Mouse (Mus musculus) midbrain, embryonic 14.5 days (tissue): ENCODE data around the gene Slc16a13. TPM values are rescaled to one million over a fixed set of nuclear protein-coding genes. Genes with fewer than 3 reads are reported as not detected.

Source experiments
- ATAC-seq: fragments of 200-750 bp; cut with Nextera tagmentation; 2 replicates; pipeline ENCODE4 v1.8.0; 2017; ENCODE audit warnings: moderate number of reproducible peaks, moderate library complexity; ENCODE audit not compliant: low FRiP score, low TSS enrichment
- DNase-seq: peaks from one replicate; pipeline ENCODE4 v3.0.0-alpha.2; 2015
- H3K27ac ChIP-seq: fragments of 300-500 bp; sonication (generic); replicated peaks from 2 replicates; pipeline ENCODE4 v1.5.1; 2014; ENCODE audit warnings: mild to moderate bottlenecking, low read depth, low read length, moderate library complexity
- H3K27me3 ChIP-seq: fragments of 300-500 bp; sonication (generic); 2 replicates; pipeline ENCODE4 v1.6.1; 2014; ENCODE audit warnings: low read length, control low read depth, mixed read lengths; ENCODE audit not compliant: control insufficient read depth, insufficient read depth
- H3K36me3 ChIP-seq: fragments of 300-500 bp; sonication (generic); 2 replicates; pipeline ENCODE4 v1.6.1; 2014; ENCODE audit warnings: low read length, control low read depth; ENCODE audit not compliant: control insufficient read depth, insufficient read depth
- H3K4me1 ChIP-seq: fragments of 300-500 bp; sonication (generic); 2 replicates; pipeline ENCODE4 v1.6.1; 2014; ENCODE audit warnings: mild to moderate bottlenecking, antibody characterized with exemption, low read length, control low read depth; ENCODE audit not compliant: control insufficient read depth, insufficient read depth
- H3K4me2 ChIP-seq: fragments of 300-500 bp; sonication (generic); 2 replicates; pipeline ENCODE4 v1.6.1; 2014; ENCODE audit warnings: mild to moderate bottlenecking, low read length, moderate library complexity
- H3K4me3 ChIP-seq: fragments of 300-500 bp; sonication (generic); replicated peaks from 2 replicates; pipeline ENCODE4 v1.5.1; 2014; ENCODE audit warnings: low read depth, low read length
- H3K9ac ChIP-seq: fragments of 300-500 bp; sonication (generic); replicated peaks from 2 replicates; pipeline ENCODE4 v1.6.1; 2014; ENCODE audit warnings: mild to moderate bottlenecking, low read length, moderate library complexity
- H3K9me3 ChIP-seq: fragments of 300-500 bp; sonication (generic); 2 replicates; pipeline ENCODE4 v1.6.1; 2016; ENCODE audit warnings: low read length, control low read depth, mixed read lengths; ENCODE audit not compliant: control insufficient read depth
- whole genome bisulfite sequencing: fragments of 180-500 bp; shearing (Covaris S2); extraction: QIAGEN DNeasy Blood & Tissue Kit; methylation state at CpG from one replicate; pipeline ENCODE4 v1.1.7; 2014; 5-methylcytosine and 5-hydroxymethylcytosine counted together
- polyA plus RNA-seq: library from polyadenylated mRNA; unstranded; fragments of >200 nt; fragmentation: Nextera tagmentation; extraction: Ambion mirVana; gene quantifications from 2 replicates; pipeline ENCODE4 v1.2.1, GENCODE M21; 2014

Gene Slc16a13
- polyA plus RNA-seq, 1 experiment from 2014 or later, result 10.7 TPM

DNA sequence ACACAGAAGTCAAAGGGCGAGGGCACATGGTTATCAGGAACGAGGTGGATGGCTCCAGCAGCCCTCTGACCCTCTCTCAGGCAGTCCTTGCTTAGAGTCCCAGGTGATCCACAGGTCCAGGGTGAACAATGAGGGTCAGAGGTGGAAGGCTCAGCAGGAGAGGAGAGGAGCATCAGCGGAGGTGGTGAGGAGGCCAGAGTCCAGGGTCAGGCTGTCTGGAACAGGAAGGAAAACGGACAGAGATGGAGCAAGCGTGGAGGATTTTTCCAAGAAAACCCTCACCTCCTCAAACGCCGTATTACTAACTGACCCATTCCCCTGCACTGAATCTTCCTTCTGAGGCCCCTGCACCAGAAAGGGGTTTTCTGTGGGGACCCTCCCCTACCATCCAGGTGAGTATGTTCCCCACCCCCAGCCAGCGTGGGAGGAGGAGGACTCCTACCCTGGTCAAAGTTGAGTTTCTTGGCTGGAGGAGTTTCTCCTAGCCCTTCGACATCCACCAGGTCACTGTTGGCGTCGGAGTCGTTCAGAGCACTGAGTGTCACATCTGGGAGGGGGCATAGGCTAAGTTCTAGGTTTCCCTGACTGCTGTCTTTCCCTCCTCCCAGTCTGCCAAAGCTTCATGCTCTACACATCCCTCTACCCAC, 14.5 kb upstream of the Slc16a13 start:
- Histone ChIP-seq H3K27ac (no peak overlapping the region), H3K27me3 (peaks cover 6% of the 10 kb centered on the region; the same call in 1 of the 2 replicates), H3K4me1 (peaks cover 29% of the 10 kb centered on the region), H3K9ac (no peak overlapping the region), H3K4me2 (no peak overlapping the region), H3K36me3 (peaks cover 18% of the 10 kb centered on the region), H3K4me3 (no peak overlapping the region), H3K9me3 (no peaks in the 10 kb centered on the region)
- 91% methylated on average over 12 of the region's 12 CpGs for WGBS
- no peak for DNase-seq
- ATAC-seq, result no peak

DNA sequence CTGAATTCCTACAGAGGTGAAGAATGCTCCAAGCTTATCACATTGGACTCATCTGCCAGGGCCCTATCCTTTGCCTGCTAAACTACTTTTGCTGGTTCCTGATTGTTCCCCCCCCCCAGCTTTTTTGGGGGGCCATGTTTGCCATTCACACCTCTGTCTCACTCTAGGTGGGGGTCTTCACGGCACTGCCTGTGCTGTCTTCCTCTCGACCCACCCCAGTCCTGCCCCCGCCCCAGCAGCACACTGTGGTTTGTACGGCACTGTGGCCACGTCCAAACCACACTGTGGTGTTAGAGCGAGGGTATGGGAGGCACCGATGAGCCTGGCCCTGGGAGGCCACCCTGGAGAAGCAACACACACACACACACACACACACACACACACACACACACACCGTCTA, 13.6 kb upstream of the Slc16a13 start:
- Histone ChIP-seq H3K4me1 (peaks cover 26% of the 10 kb centered on the region), H3K4me3 (no peak overlapping the region), H3K9me3 (no peaks in the 10 kb centered on the region), H3K36me3 (peaks cover 18% of the 10 kb centered on the region), H3K27me3 (peaks cover 14% of the 10 kb centered on the region), H3K27ac (no peak overlapping the region), H3K9ac (no peak overlapping the region), H3K4me2 (no peak overlapping the region)
- ATAC-seq (no peak), DNase-seq (no peak)
- 85% methylated on average over 8 of the region's 8 CpGs for WGBS

DNA sequence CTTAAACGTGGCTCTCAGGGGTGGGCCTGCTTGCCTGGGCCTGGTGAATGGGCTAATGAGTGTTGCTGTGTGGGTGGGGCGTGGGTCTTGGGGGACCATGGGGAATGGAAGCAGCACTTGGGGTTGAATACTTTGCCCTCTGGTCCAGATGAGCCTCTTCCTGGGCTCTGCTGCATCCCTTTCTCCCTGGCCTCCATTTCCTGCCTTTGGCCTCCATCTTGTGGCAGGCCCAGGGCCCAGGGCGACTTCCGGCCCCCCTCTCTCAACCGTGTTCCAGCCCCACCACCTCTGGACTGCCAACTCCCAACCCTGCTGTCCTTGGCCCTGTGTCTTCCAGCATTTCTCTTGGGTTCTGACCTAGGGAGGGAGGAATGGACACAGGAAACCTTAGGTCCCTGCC, 13.2 kb upstream of the Slc16a13 start:
- DNase-seq (no peak), ATAC-seq (no peak)
- peaks cover 26% of the 10 kb centered on the region for H3K4me1 ChIP-seq
- peaks cover 19% of the 10 kb centered on the region for H3K27me3 ChIP-seq
- H3K9me3 ChIP-seq, result no peaks in the 10 kb centered on the region
- no peak overlapping the region for H3K27ac ChIP-seq
- H3K9ac ChIP-seq, result no peak overlapping the region
- peaks cover 18% of the 10 kb centered on the region for H3K36me3 ChIP-seq
- WGBS, result 54% methylated on average over 5 of the region's 5 CpGs
- no peak overlapping the region for H3K4me2 ChIP-seq
- no peak overlapping the region for H3K4me3 ChIP-seq

DNA sequence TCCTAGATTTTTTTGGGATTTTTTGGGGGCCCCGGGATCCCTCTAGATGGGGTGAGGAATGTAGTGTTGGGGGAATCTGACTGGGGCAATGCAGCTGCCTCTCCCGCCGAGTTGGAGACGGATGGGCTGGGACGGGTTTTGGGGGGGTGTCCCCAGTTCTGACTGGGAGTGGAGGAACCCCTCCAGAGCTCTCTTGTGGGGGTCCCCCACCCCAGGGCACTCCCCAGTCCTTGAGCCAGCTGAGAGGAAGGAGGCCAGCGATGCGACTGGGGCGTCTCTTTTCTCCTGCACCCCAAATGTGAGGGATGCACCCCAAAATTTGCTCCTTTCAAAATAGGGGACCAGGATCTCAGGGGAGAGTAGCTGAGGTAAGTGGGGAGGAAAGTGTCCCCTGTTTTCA, 12.2 kb upstream of the Slc16a13 start:
- Histone ChIP-seq H3K4me1 (peaks cover 22% of the 10 kb centered on the region), H3K36me3 (peaks cover 18% of the 10 kb centered on the region), H3K4me2 (peak overlapping the region; percentile 51), H3K4me3 (peak overlapping the region; percentile 26; the same call in 1 of the 2 replicates), H3K9me3 (no peaks in the 10 kb centered on the region), H3K27me3 (peaks cover 27% of the 10 kb centered on the region), H3K27ac (no peak overlapping the region), H3K9ac (peak overlapping the region; percentile 51)
- no peak for ATAC-seq
- 37% methylated on average over 8 of the region's 8 CpGs for WGBS
- DNase-seq, result no peak

DNA sequence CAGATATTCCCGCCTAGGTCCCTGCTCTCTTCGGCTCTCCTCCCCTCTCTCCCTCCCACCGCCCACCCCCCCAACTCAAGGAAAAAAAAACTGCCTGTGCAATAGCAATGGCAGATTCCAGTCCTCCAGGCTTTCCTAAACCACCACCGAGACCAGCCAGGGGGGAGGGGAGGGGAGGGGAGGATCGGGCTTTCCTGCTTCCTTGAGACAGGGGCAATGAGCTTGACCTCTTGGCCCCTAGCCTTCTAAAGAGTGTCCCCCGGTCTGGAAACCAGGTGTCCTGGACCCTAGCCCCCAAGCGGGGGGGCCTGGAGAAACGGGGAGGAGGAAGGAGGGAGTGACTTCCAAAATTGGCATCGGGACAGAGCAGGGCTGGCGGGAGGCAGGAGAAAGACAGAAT, 11.7 kb upstream of the Slc16a13 start:
- Histone ChIP-seq H3K9me3 (no peaks in the 10 kb centered on the region), H3K27me3 (peaks cover 32% of the 10 kb centered on the region), H3K27ac (no peak overlapping the region), H3K36me3 (peaks cover 18% of the 10 kb centered on the region), H3K4me1 (peaks cover 22% of the 10 kb centered on the region), H3K4me2 (peak overlapping the region; percentile 51), H3K4me3 (peak overlapping the region; percentile 26), H3K9ac (peak overlapping the region; percentile 51)
- 8% methylated on average over 10 of the region's 10 CpGs for WGBS
- ATAC-seq (no peak), DNase-seq (peak; percentile 46)

DNA sequence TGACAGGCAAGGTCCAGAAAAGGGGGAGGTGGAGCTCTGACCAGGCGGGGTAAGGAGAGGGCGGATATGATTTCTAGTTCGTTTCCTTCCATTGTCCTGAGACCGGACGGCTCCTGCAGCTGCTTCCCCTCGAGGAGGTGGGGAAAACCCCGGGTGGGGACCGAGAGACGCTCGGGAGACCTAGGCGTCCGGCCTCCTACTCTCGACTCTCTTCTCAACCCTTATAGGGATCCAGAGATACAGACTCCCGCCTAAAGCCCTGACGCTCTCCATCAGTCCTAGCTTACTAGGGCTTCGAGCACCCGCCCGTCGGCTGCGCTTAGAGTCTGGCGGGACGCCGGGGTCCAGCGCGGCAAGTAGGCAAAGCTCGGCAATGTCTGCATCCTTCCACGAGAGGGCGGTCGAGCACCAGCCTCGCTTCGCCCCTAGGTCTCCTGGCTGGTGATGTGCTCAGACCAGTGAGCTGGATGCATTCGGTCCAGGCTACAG, 9.4 kb upstream of the Slc16a13 start:
- under 1% methylated on average over 32 of the region's 32 CpGs for WGBS
- Histone ChIP-seq H3K36me3 (peaks cover 9% of the 10 kb centered on the region), H3K4me1 (peaks cover 10% of the 10 kb centered on the region; the same call in 1 of the 2 replicates), H3K9me3 (no peaks in the 10 kb centered on the region), H3K9ac (no peak overlapping the region), H3K4me3 (no peak overlapping the region), H3K27me3 (peaks cover 52% of the 10 kb centered on the region), H3K4me2 (peak overlapping the region; percentile 42), H3K27ac (no peak overlapping the region)
- ATAC-seq, result no peak
- DNase-seq, result peak; percentile 90

DNA sequence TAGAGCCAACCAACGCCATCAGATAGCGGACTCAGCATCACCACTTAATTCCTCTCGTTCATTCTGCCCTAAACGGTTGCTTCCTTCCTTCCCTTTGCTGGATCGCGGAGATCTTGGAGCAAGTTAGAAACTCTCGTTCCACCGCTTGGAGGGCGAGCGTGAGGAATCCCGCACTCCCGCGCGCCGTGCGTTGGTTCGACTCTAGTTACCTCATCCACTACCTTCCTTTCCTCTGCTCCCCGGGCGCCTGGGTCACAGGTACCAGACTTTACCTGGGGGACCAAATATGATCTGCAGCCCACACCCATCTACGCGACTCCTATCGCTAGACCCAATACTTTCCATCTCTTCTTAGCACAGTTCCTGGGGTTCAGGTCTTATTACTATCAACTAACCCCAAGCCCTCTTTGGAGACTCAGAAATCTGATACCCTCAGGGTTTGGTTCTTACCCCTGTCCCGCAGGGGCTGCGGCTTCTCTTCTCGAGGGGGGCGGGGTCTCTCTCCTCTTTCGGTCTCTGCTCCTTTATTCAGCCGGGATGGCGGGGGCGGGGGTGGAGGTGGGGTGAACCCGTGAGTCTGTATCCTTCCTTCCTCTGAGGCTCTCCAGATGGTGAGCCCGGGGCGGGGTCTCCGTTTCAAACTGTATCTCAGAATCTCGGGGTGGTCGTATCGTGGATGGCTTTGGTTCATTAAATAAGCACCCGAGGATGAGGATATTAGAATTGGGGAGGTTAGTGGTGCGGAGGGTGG, 8.6 kb upstream of the Slc16a13 start, which contains the start of gene Bcl6b:
Bcl6b (minus strand) TSS at position 539 of the 751 bp plus-strand sequence.
- WGBS, result 2% methylated on average over 39 of the region's 39 CpGs
- Histone ChIP-seq H3K9me3 (no peaks in the 10 kb centered on the region), H3K36me3 (peaks cover under 1% of the 10 kb centered on the region), H3K27ac (no peak within 1 kb of the TSS), H3K4me2 (peak within 1 kb of the TSS; percentile 49), H3K9ac (no peak within 1 kb of the TSS; the same call in 1 of the 2 replicates), H3K27me3 (peaks cover 56% of the 10 kb centered on the region), H3K4me1 (peaks cover 10% of the 10 kb centered on the region; the same call in 1 of the 2 replicates), H3K4me3 (peak within 1 kb of the TSS; percentile 24)
- peak; percentile 38 for DNase-seq
- no peak for ATAC-seq

DNA sequence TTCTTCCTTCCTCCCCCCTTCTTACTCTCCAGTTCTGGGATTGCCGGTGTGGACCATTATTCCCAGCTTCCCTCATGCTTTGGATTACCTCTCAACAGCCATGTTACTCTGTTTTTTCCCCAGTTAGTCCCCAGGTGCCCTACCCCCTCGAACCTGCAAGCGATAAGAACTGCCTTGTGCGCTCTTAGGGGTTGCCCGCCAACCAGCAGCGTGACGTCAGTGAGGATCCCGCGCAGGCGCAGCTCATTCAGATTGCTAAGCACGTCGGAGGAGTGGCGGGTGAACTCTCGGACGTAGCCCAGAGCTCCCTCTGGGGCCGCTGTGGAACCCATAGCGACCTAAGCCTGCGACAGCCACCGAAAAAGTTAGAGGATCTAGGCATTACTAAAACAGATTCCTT, 8.0 kb upstream of the Slc16a13 start:
- H3K27ac ChIP-seq, result no peak overlapping the region
- H3K27me3 ChIP-seq, result peaks cover 56% of the 10 kb centered on the region
- 1% methylated on average over 19 of the region's 19 CpGs for WGBS
- H3K9me3 ChIP-seq, result no peaks in the 10 kb centered on the region
- peak overlapping the region; percentile 49 for H3K4me2 ChIP-seq
- H3K4me3 ChIP-seq, result peak overlapping the region; percentile 24
- no peak overlapping the region; the same call in 1 of the 2 replicates for H3K9ac ChIP-seq
- H3K36me3 ChIP-seq, result no peaks in the 10 kb centered on the region
- H3K4me1 ChIP-seq, result peaks cover 10% of the 10 kb centered on the region; the same call in 1 of the 2 replicates
- DNase-seq (peak; percentile 89), ATAC-seq (no peak)
